Mouse (Mus musculus) c-Kit-positive CD71-positive TER-119-negative erythroid progenitor cells, embryonic 14.5 days (primary cell): Measurements from ENCODE around the gene Gm27179.
"Not testable (repeated sequence)": the region's sequence is repeated elsewhere in the genome, so short reads cannot be mapped to it uniquely, and the experiment has no call there.

ENCODE experiments used
- DNase-seq: peaks from one replicate; pipeline ENCODE4 v3.0.0-alpha.2; 2013; ENCODE audit warnings: low read depth

Gene Gm27179

DNA sequence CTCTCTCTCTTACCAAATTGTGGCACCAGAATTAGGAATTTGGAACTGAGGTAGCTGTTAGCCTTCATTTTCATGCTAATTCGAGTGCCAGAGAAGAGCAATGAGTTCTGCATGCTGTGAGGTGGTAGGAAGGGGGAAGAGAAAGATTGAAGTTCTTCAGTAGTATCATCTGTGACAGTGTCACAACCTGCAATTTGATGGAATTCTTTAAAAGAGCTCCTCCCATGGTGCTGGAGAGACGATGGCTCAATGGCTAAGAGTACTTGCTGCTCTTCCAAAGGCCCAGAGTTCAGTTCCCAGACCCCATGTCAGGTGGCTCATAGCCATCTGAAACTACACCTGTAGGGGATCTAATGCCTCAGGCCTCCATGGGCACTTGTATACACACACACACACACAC lies at the start of gene Gm27179:
Gm27179 (minus strand) TSS at position 101 of the 400 bp plus-strand sequence.
- DNase-seq: not testable (repeated sequence)

DNA sequence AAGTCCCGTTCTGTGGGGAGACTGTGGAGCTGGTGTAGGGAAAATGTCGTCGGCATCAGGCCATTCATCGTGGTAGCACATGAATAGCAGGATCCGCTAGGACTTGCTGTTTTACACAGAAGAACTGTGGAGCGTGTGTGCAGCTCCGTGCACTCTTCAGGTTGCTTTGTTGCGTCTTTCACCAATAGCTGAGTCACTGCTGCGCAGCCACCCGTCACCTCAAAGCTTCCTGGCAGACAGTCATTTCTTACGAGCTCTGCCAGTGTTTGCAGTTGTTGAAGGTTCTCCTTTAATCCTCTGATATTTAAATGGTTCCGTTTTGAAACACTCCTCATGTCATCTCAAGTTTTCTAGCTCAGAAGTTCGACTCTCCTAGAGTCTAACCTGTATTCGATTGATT lies 45.2 kb upstream of the Gm27179 start:
- DNase-seq: not testable (repeated sequence)

DNA sequence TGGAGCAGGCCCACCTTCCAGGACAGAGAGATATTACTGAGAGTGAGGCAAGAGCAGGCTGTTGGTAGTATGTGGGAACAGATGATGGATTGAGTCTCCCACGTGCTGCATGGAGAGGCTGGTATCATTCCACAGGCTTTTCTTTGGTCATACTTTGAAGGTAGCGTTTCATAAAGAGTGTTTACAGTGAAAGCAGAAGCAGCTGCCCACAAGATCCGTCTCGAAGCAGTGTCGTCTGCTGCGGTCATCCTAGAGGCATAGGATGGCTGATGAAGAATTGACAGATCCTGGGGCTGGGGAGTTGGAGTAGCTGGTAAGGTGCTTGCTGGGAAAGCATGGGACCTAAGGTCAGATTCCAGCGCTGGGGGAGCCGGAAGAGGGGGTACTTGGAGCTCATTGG lies 44.5 kb upstream of the Gm27179 start:
- DNase-seq: not testable (repeated sequence)

DNA sequence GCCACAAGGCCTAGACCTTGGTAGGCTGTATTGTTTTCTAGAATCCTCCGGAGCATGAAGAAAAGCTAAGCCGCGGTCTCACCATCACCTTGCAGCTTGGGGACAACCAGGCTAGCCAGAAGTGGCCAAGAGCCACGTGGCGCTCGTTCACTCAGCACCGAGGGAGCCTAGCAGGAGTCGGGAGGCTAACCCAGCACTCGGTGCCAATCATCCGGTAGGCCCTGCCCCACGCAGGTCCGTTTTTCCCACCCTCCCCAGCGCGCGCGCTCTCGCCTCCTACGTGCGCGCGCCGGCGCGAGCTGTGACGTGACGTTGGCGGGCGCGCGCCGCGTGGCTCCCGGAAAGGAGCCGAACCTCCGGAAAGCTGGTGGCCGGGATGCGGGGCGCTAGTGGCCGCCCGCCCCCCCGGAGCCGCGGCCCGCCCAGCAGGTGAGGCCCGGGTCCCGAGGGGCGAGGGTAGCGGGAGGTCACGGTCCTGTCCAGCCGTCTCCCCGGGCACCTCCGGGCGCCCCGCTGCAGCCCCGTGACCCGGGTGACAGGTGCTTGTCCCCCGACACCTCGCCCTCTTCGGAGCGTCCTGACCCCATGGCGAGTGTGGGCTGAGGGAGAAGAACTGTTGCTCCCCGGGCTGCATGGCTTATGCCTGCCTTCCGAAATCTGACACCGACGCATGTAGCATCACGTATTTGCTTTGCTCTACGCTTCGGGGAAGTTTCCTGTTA lies 42.9 kb upstream of the Gm27179 start, which contains the start of gene Entpd4b:
Entpd4b (plus strand) TSS at position 315 of the 722 bp plus-strand sequence.
- not testable (repeated sequence) for DNase-seq

GRCm38 (mm10) chr14:69547310-69547709 lies 35.0 kb upstream of the Gm27179 start:
- not testable (repeated sequence) for DNase-seq

- not testable (repeated sequence) for DNase-seq
Measured at GRCm38 (mm10) chr14:69545052-69545451, 32.7 kb upstream of the Gm27179 start.

GRCm38 (mm10) chr14:69544033-69544432 lies 31.7 kb upstream of the Gm27179 start:
- not testable (repeated sequence) for DNase-seq

DNA sequence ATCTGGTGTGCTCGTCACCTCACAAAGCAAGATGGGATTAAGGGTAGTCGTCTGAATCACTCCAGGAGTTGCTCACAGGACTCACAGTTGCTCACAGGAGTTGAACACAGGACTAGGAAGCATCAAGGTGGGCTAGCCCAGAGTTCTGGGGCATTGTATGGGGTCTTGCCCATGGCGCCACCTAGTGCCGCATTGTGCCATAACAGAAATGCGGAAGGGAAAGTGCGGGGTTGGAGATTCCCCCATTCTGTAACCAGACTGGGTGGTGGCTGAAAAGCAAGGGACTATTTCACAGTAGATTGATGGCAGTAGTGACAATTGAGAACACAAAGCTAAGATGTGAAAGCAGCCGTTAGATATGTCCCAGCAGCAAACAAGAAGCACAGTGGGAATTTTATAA lies 30.3 kb upstream of the Gm27179 start:
- not testable (repeated sequence) for DNase-seq

DNA sequence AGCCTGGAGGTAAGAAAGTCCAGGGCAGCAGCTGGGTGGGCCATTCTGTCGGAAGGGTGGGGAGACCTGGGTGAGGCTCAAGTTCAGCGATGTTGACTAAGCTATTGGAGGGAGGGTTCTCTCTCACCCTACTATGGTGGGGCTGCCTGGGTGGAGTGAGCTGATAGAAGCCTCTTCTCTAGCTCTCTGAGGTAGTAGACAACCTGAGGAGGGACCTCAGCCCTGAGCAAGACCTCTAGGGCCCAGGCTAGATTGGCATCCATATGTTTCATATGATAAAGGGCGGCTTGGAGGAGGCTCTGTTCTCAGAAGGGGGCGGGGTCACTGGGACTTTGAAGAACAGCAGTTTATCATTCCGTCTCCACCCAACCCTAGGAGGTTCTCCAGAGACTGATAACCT lies 27.8 kb upstream of the Gm27179 start:
- DNase-seq: not testable (repeated sequence)

- not testable (repeated sequence) for DNase-seq
Measured at GRCm38 (mm10) chr14:69536539-69536938, 24.2 kb upstream of the Gm27179 start.

GRCm38 (mm10) chr14:69526202-69526601 lies 13.9 kb upstream of the Gm27179 start:
- DNase-seq: not testable (repeated sequence)

GRCm38 (mm10) chr14:69523001-69523400 lies 10.7 kb upstream of the Gm27179 start:
- not testable (repeated sequence) for DNase-seq

GRCm38 (mm10) chr14:69520810-69521209 lies 8.5 kb upstream of the Gm27179 start:
- not testable (repeated sequence) for DNase-seq

GRCm38 (mm10) chr14:69507000-69507399 lies 5.3 kb downstream of the Gm27179 start:
- DNase-seq: not testable (repeated sequence)

- DNase-seq: not testable (repeated sequence)
Measured at GRCm38 (mm10) chr14:69503174-69503573, 9.2 kb downstream of the Gm27179 start, which contains the start of gene Gm16867. Gene Gm16867, minus strand, starts transcription at chr14:69503362.

DNA sequence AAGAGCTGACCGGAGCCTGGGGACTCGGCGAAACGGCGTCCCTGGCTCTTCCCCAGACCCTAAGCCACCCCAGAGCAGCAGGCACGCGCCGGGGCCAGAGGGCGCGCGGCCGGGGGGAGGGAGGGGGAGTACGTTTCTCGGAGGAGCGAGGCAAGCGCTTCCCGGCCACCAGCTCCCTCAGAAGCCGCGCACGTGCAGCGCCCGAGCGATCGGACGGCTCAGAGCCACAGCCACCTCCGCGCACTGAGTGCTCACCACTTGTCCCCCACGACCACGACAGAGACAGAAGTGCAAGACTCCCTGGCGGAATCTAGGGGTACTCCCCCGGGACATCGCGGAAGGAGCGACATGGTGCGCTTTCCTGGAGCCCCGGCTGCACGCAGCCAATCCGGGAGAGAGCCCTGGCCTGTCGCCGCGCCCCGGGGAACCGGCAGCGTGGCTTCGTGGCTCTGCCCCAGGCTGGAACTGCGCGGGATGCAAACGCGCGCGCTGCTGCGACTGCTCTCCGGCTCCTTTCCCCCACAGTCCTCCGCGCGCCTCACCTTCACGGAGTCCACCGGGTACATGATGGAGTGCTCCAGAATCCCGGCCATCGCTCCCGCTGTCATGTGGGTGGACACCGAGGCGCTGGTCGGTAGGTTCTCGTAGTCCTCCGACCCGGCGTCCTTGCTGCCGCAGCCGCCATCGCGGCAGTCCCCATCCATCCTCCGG lies 9.8 kb downstream of the Gm27179 start:
- DNase-seq: not testable (repeated sequence)

GRCm38 (mm10) chr14:69496259-69496658 lies 16.1 kb downstream of the Gm27179 start:
- not testable (repeated sequence) for DNase-seq

DNA sequence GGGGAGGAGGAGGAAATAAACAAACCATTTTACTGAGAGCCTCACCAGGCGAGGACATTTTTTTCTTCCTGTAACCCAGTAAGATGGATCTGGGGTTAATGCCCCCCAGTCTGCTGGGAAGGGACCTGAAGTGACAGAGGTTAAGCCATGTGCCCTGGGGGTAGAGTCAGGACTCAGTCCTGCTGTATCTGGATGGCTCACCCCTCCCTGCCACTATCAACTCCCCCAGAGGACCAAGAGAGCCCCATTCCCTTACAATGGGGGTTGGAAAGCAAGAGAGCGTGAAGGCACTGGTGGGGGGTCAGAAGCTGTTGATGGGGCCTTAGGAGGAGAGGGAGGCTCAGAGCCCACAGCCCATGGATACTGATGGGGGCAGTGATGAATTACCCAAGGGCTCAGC lies 17.4 kb downstream of the Gm27179 start:
- not testable (repeated sequence) for DNase-seq

DNA sequence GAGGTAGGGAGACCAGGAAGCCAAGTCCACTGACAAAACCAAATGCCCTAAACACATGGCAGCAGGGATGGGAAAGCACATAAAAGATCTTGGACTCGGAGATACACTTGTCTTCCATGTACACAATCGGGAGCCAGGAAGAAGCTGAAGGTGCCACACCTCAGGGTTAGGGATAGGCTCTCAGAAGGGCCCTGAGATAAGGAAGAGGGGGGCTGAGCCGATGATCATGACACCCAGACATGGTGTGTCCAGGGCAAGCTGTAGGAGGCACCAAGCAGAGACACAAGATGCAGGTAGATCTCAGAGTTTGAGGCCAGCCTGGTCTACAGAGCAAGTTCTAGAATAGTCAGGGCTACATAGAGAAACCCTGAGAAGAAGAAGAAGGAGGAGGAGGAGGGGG lies 17.8 kb downstream of the Gm27179 start:
- not testable (repeated sequence) for DNase-seq

GRCm38 (mm10) chr14:69488001-69488400 lies 24.3 kb downstream of the Gm27179 start:
- DNase-seq: not testable (repeated sequence)

GRCm38 (mm10) chr14:69485466-69486135 lies 26.7 kb downstream of the Gm27179 start:
- not testable (repeated sequence) for DNase-seq

- DNase-seq: not testable (repeated sequence)
Measured at GRCm38 (mm10) chr14:69473941-69474646, 38.3 kb downstream of the Gm27179 start.
